Mouse (Mus musculus) hindbrain, embryonic 11.5 days (tissue): Measurements from ENCODE around the gene Gm49450. TPM values are rescaled to one million over a fixed set of nuclear protein-coding genes. Genes with fewer than 3 reads are reported as not detected.
"Not testable (repeated sequence)": the region's sequence is repeated elsewhere in the genome, so short reads cannot be mapped to it uniquely, and the experiment has no call there.

Source experiments
- ATAC-seq: fragments of 200-750 bp; cut with Nextera tagmentation; 2 replicates; pipeline ENCODE4 v1.8.0; 2017; ENCODE audit warnings: mild to moderate bottlenecking, moderate TSS enrichment, moderate library complexity; ENCODE audit not compliant: low FRiP score
- DNase-seq: peaks from one replicate; pipeline ENCODE4 v3.0.0-alpha.2; 2015; ENCODE audit warnings: low spot score
- H3K27ac ChIP-seq: fragments of 300-500 bp; sonication (generic); 2 replicates; pipeline ENCODE4 v1.5.1; 2014; ENCODE audit warnings: mild to moderate bottlenecking, low read depth, low read length
- H3K27me3 ChIP-seq: fragments of 300-500 bp; sonication (generic); 2 replicates; pipeline ENCODE4 v1.6.1; 2014; ENCODE audit warnings: mild to moderate bottlenecking, low read length, moderate library complexity, mixed read lengths; ENCODE audit not compliant: control insufficient read depth, insufficient read depth
- H3K36me3 ChIP-seq: fragments of 300-500 bp; sonication (generic); 2 replicates; pipeline ENCODE4 v1.6.1; 2014; ENCODE audit warnings: mild to moderate bottlenecking, low read length, moderate library complexity, mixed read lengths; ENCODE audit not compliant: control insufficient read depth, insufficient read depth
- H3K4me1 ChIP-seq: fragments of 300-500 bp; sonication (generic); replicated peaks from 2 replicates; pipeline ENCODE4 v1.6.1; 2014; ENCODE audit warnings: low read length, mixed read lengths; ENCODE audit not compliant: control insufficient read depth, insufficient read depth
- H3K4me2 ChIP-seq: fragments of 300-500 bp; sonication (generic); replicated peaks from 2 replicates; pipeline ENCODE4 v1.6.1; 2014; ENCODE audit warnings: mild to moderate bottlenecking, low read depth, low read length
- H3K4me3 ChIP-seq: fragments of 300-500 bp; sonication (generic); 2 replicates; pipeline ENCODE4 v1.5.1; 2014; ENCODE audit warnings: low read depth, low read length
- H3K9ac ChIP-seq: fragments of 300-500 bp; sonication (generic); 2 replicates; pipeline ENCODE4 v1.6.1; 2014; ENCODE audit warnings: low read depth, low read length
- H3K9me3 ChIP-seq: fragments of 300-500 bp; sonication (generic); 2 replicates; pipeline ENCODE4 v1.6.1; 2016; ENCODE audit warnings: low read length; ENCODE audit not compliant: control insufficient read depth
- WGBS: fragments of 180-500 bp; shearing (Covaris S2); extraction: QIAGEN DNeasy Blood & Tissue Kit; methylation state at CpG from one replicate; pipeline ENCODE4 v1.1.7; 2014; 5-methylcytosine and 5-hydroxymethylcytosine counted together
- polyA plus RNA-seq: library from polyadenylated mRNA; unstranded; fragments of >200 nt; fragmentation: Nextera tagmentation; extraction: Ambion mirVana; gene quantifications from 2 replicates; pipeline ENCODE4 v1.2.1, GENCODE M21; 2014

Gm49450 gene
- polyA plus RNA-seq, 1 experiment from 2014 or later = not detected

DNA sequence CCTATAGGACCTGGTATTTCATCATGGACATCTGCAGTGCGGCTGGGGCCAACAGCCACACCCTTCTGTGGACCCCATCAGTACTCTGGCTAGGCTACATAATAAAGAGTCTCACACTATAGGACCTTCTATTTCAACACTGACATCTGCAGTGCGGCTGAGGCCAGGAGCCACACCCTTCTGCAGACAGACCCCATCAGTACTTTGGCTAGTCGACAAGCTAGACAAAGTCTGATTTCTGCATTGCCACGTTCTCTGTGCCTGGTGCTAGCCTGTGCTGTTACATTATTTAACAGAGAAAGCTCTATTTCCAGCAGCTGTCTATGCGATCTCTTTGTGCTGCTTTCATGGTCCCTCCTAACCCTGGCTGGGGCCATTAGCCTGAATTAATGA, 1.3 kb downstream of the Gm49450 start:
- Histone ChIP-seq H3K4me3 (peak overlapping the region; percentile 72), H3K36me3 (no peaks in the 10 kb centered on the region), H3K9me3 (no peaks in the 10 kb centered on the region), H3K27me3 (no peaks in the 10 kb centered on the region), H3K9ac (peak overlapping the region; percentile 97), H3K4me1 (no peaks in the 10 kb centered on the region; the same call in 1 of the 2 replicates), H3K4me2 (peak overlapping the region; percentile 62), H3K27ac (peak overlapping the region; percentile 98)
- ATAC-seq (peak; percentile 9; the same call in 1 of the 2 replicates), DNase-seq (peak; percentile 67)
- WGBS = 7% methylated on average over 5 of the region's 5 CpGs

GRCm38 (mm10) chr15:98951122-98952062, 2.0 kb downstream of the Gm49450 start:
- not testable (repeated sequence) for H3K27me3 ChIP-seq, H3K9me3 ChIP-seq, ATAC-seq, H3K4me1 ChIP-seq, H3K36me3 ChIP-seq
- H3K9ac ChIP-seq = peak overlapping the region; percentile 97
- 90% methylated on average over 11 of the region's 15 CpGs for WGBS
- peak overlapping the region; percentile 62 for H3K4me2 ChIP-seq
- DNase-seq = peak; percentile 27
- H3K4me3 ChIP-seq = peak overlapping the region; percentile 72
- peak overlapping the region; percentile 98 for H3K27ac ChIP-seq

DNA sequence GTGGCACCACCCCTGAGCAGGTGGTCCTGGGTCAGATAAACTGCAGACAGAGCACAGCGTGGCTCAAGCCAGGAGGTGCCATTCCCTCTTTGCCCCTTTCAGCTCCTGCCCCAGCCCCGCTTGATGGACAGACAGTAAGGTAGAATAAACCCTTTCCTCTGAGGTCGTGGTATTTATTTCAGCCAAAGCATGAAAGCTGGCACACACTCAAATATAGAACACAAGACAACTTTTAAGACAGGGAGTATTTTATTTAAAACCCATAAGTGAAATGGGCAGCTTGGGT, 3.8 kb downstream of the Gm49450 start:
- DNase-seq (peak; percentile 54), ATAC-seq (peak; percentile 12; the same call in 1 of the 2 replicates)
- H3K36me3 ChIP-seq = no peaks in the 10 kb centered on the region
- H3K9me3 ChIP-seq = no peaks in the 10 kb centered on the region
- WGBS = 62% methylated on average over 3 of the region's 3 CpGs
- no peaks in the 10 kb centered on the region for H3K27me3 ChIP-seq
- H3K9ac ChIP-seq = peak overlapping the region; percentile 23; the same call in 1 of the 2 replicates
- no peaks in the 10 kb centered on the region for H3K4me1 ChIP-seq
- H3K4me3 ChIP-seq = peak overlapping the region; percentile 23
- no peak overlapping the region for H3K27ac ChIP-seq
- peak overlapping the region; percentile 32 for H3K4me2 ChIP-seq

DNA sequence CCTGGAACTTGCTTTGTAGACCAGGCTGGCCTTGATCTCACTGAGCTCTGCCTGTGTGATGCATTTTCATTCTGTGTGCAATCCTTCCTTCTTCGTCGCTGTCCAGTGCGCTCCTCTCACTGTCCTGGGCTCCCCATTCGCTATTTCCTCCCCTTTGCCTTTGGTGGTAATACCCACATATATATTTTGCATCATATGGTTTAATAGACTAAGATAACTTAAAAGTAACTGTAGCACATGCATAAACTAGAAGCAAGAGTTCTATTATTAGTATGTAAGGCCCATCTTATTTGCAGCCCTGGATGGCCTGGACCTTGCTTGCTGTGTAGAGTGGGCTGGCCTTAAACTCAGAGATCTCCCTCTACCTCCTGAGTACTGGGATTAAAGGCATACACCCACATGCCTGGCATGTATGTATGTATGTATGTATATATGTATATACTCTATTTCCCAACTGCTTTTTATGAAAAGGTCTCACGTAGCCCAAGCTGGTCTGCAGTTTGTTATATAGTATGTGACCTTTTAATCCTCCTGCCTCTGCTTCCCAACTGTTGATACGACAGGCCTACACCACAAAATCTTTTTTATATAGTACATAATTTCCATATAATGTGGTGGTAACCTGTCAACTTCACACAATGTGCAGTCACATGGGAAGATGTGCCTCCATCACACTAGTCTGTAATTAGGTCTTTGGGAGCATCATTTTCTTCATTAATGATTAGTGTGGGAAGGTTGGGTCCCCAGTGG, 4.3 kb downstream of the Gm49450 start:
- Histone ChIP-seq H3K27me3 (no peaks in the 10 kb centered on the region), H3K9me3 (no peaks in the 10 kb centered on the region), H3K27ac (no peak overlapping the region), H3K4me3 (peak overlapping the region; percentile 23), H3K9ac (peak overlapping the region; percentile 23; the same call in 1 of the 2 replicates), H3K4me1 (no peaks in the 10 kb centered on the region), H3K4me2 (peak overlapping the region; percentile 32), H3K36me3 (no peaks in the 10 kb centered on the region)
- peak; percentile 55 for DNase-seq
- 80% methylated on average over 6 of the region's 6 CpGs for WGBS
- peak; percentile 43; the same call in 1 of the 2 replicates for ATAC-seq

DNA sequence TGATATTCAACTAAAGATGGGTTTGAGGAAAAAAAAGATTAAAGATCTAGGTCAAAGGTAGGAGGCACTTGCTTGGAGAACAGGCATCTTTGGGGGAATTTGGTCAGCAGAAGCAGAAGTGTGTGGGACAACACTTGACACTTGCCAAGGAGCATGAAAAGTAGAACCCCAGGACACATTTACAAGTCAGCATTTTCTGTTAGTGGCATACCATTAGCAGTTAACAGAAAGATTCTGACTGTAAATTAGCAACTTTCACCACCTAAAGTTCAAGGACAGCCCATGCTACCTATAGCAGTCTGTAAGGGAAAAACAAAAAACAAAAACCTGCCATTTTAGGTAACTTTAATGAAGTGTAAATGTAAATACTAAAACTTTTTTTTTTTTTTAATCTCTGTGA, 5.0 kb downstream of the Gm49450 start:
- Histone ChIP-seq H3K27ac (0 out of 2 replicates have a peak overlapping the region, but pooled peaks have one; percentile 17), H3K36me3 (no peaks in the 10 kb centered on the region), H3K9ac (no peak overlapping the region), H3K4me2 (no peak overlapping the region), H3K4me3 (no peak overlapping the region), H3K4me1 (no peaks in the 10 kb centered on the region), H3K27me3 (no peaks in the 10 kb centered on the region), H3K9me3 (no peaks in the 10 kb centered on the region)
- no peak for ATAC-seq
- peak; percentile 35 for DNase-seq

- Histone ChIP-seq H3K27ac (no peak overlapping the region), H3K36me3 (no peaks in the 10 kb centered on the region), H3K9ac (no peak overlapping the region), H3K4me1 (no peaks in the 10 kb centered on the region), H3K9me3 (no peaks in the 10 kb centered on the region), H3K4me2 (no peak overlapping the region), H3K4me3 (no peak overlapping the region), H3K27me3 (no peaks in the 10 kb centered on the region)
- DNase-seq (peak; percentile 15), ATAC-seq (no peak)
- WGBS = 42% methylated on average over 3 of the region's 3 CpGs
These were observed 5.5 kb downstream of the Gm49450 start for GRCm38 (mm10) chr15:98947884-98948283.

- no peak for DNase-seq
- no peaks in the 10 kb centered on the region for H3K9me3 ChIP-seq
- H3K4me3 ChIP-seq = no peak overlapping the region
- H3K9ac ChIP-seq = no peak overlapping the region
- H3K4me1 ChIP-seq = no peaks in the 10 kb centered on the region
- ATAC-seq = no peak
- no peaks in the 10 kb centered on the region for H3K36me3 ChIP-seq
- no peaks in the 10 kb centered on the region for H3K27me3 ChIP-seq
- H3K4me2 ChIP-seq = no peak overlapping the region
- 79% methylated on average over 4 of the region's 4 CpGs for WGBS
- H3K27ac ChIP-seq = no peak overlapping the region
These were observed 10.2 kb downstream of the Gm49450 start for GRCm38 (mm10) chr15:98943133-98943532.

DNA sequence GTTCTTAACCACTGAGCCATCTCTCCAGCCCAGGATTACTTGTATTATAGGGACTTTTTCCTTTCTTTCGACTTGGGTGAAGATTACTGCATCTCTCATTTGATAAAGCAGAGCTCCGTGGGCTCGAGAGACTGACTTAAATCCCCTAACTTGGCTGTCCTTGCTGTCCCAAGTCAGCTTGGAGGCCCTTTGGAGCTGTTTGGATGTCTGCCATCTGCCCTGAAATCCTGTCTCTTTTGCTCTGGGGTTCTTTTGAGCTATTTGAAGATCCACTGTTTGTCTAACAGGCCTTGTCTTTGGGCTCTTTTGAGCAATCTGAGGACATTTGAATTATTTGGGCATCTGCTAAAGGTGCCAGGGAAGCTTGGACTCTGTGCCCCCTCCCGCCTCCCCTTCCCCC, 11.3 kb downstream of the Gm49450 start:
- no peaks in the 10 kb centered on the region for H3K4me1 ChIP-seq
- H3K27me3 ChIP-seq = no peaks in the 10 kb centered on the region
- 94% methylated on average over 4 of the region's 4 CpGs for WGBS
- H3K4me3 ChIP-seq = no peak overlapping the region
- no peak overlapping the region for H3K9ac ChIP-seq
- ATAC-seq (no peak), DNase-seq (no peak)
- no peaks in the 10 kb centered on the region for H3K9me3 ChIP-seq
- H3K36me3 ChIP-seq = no peaks in the 10 kb centered on the region
- no peak overlapping the region for H3K27ac ChIP-seq
- H3K4me2 ChIP-seq = no peak overlapping the region
